Mouse (Mus musculus): ENCODE results near the gene Ajap1.

- TF ChIP-seq CTCF (IDR thresholded peaks at IDR 0.05; ENCODE audit: borderline replicate concordance, control insufficient read depth, extremely low read depth, insufficient read depth, low read length, poor library complexity): no peak
- TF ChIP-seq POLR2A (IDR thresholded peaks at IDR 0.05; ENCODE audit: control insufficient read depth, extremely low read depth, insufficient read depth, low read length, poor library complexity): no peak
Measured at GRCm38 (mm10) chr4:153458821-153459220, 23.8 kb downstream of the Ajap1 start.
